Mouse (Mus musculus): ENCODE results near the gene Tspan15. TPM values are rescaled to one million over a fixed set of nuclear protein-coding genes. Genes with fewer than 3 reads are reported as not detected.

Gene Tspan15
- polyA plus RNA-seq, 1 experiment, result 177 TPM

GRCm38 (mm10) chr10:62236165-62236564 is 5.1 kb upstream of the Tspan15 start:
- no peak for DNase-seq
- WGBS, result 93% methylated on average over 6 of the region's 6 CpGs
- H3K4me3 ChIP-seq (replicated peaks; ENCODE audit: extremely low read depth, low read depth, low read length), result no peak overlapping the region
- H3K4me1 ChIP-seq (ENCODE audit: control insufficient read depth, insufficient read depth, low read length), result no peaks in the 10 kb centered on the region; the same call in 1 of the 2 replicates
- TF ChIP-seq POLR2A (IDR thresholded peaks at IDR 0.05; ENCODE audit: borderline replicate concordance, extremely low read depth, low read depth, low read length) (no peak), CTCF (IDR thresholded peaks at IDR 0.05; ENCODE audit: insufficient read depth, low read length) (no peak)

GRCm38 (mm10) chr10:62231811-62232210 is 760 bp upstream of the Tspan15 start:
- WGBS, result 70% methylated on average over 3 of the region's 3 CpGs
- no peak overlapping the region for H3K4me3 ChIP-seq (replicated peaks; ENCODE audit: extremely low read depth, low read depth, low read length)

GRCm38 (mm10) chr10:62231395-62231732 is 313 bp upstream of the Tspan15 start:
- H3K4me3 ChIP-seq (replicated peaks; ENCODE audit: extremely low read depth, low read depth, low read length), result peak overlapping the region; percentile 64
- no peak for TF ChIP-seq CTCF (IDR thresholded peaks at IDR 0.05; ENCODE audit: insufficient read depth, low read length)
- TF ChIP-seq POLR2A (IDR thresholded peaks at IDR 0.05; ENCODE audit: borderline replicate concordance, extremely low read depth, low read depth, low read length), result no peak
- DNase-seq, result no peak
- 4% methylated on average over 13 of the region's 13 CpGs for WGBS
- peaks cover 3% of the 10 kb centered on the region for H3K4me1 ChIP-seq (ENCODE audit: control insufficient read depth, insufficient read depth, low read length)

More at GRCm38 (mm10) chr10:62231811-62232210, 760 bp upstream of the Tspan15 start:
- H3K4me1 ChIP-seq (ENCODE audit: control insufficient read depth, insufficient read depth, low read length), result peaks cover 3% of the 10 kb centered on the region
- TF ChIP-seq POLR2A (IDR thresholded peaks at IDR 0.05; ENCODE audit: borderline replicate concordance, extremely low read depth, low read depth, low read length) (no peak), CTCF (IDR thresholded peaks at IDR 0.05; ENCODE audit: insufficient read depth, low read length) (no peak)
- DNase-seq, result no peak

- H3K4me1 ChIP-seq (ENCODE audit: control insufficient read depth, insufficient read depth, low read length), result peaks cover 6% of the 10 kb centered on the region
- 39% methylated on average over 6 of the region's 6 CpGs for WGBS
- DNase-seq, result no peak
- TF ChIP-seq POLR2A (IDR thresholded peaks at IDR 0.05; ENCODE audit: borderline replicate concordance, extremely low read depth, low read depth, low read length), result no peak
- H3K4me3 ChIP-seq (replicated peaks; ENCODE audit: extremely low read depth, low read depth, low read length), result no peak overlapping the region
Observed at GRCm38 (mm10) chr10:62228126-62228525, 2.9 kb downstream of the Tspan15 start.

- no peak for DNase-seq
- TF ChIP-seq CTCF (IDR thresholded peaks at IDR 0.05; ENCODE audit: insufficient read depth, low read length), result no peak
- TF ChIP-seq POLR2A (IDR thresholded peaks at IDR 0.05; ENCODE audit: borderline replicate concordance, extremely low read depth, low read depth, low read length), result no peak
- Histone ChIP-seq H3K4me3 (replicated peaks; ENCODE audit: extremely low read depth, low read depth, low read length) (no peak overlapping the region), H3K4me1 (ENCODE audit: control insufficient read depth, insufficient read depth, low read length) (peaks cover 11% of the 10 kb centered on the region)
- WGBS, result 70% methylated on average over 7 of the region's 7 CpGs
Observed at GRCm38 (mm10) chr10:62225839-62226238, 5.2 kb downstream of the Tspan15 start.

GRCm38 (mm10) chr10:62224231-62224630 is 6.8 kb downstream of the Tspan15 start:
- 43% methylated on average over 6 of the region's 6 CpGs for WGBS
- peaks cover 8% of the 10 kb centered on the region for H3K4me1 ChIP-seq (ENCODE audit: control insufficient read depth, insufficient read depth, low read length)
- TF ChIP-seq CTCF (IDR thresholded peaks at IDR 0.05; ENCODE audit: insufficient read depth, low read length), result no peak
- no peak for TF ChIP-seq POLR2A (IDR thresholded peaks at IDR 0.05; ENCODE audit: borderline replicate concordance, extremely low read depth, low read depth, low read length)
- no peak for DNase-seq
- H3K4me3 ChIP-seq (replicated peaks; ENCODE audit: extremely low read depth, low read depth, low read length), result no peak overlapping the region

GRCm38 (mm10) chr10:62222777-62223176 is 8.3 kb downstream of the Tspan15 start:
- WGBS, result 61% methylated on average over 17 of the region's 17 CpGs
- H3K4me1 ChIP-seq (ENCODE audit: control insufficient read depth, insufficient read depth, low read length), result peaks cover 20% of the 10 kb centered on the region
- no peak overlapping the region for H3K4me3 ChIP-seq (replicated peaks; ENCODE audit: extremely low read depth, low read depth, low read length)
- peak; percentile 51 for DNase-seq
- TF ChIP-seq POLR2A (IDR thresholded peaks at IDR 0.05; ENCODE audit: borderline replicate concordance, extremely low read depth, low read depth, low read length) (no peak), CTCF (IDR thresholded peaks at IDR 0.05; ENCODE audit: insufficient read depth, low read length) (no peak)

GRCm38 (mm10) chr10:62221647-62222046 is 9.4 kb downstream of the Tspan15 start:
- TF ChIP-seq POLR2A (IDR thresholded peaks at IDR 0.05; ENCODE audit: borderline replicate concordance, extremely low read depth, low read depth, low read length), result no peak
- no peak for TF ChIP-seq CTCF (IDR thresholded peaks at IDR 0.05; ENCODE audit: insufficient read depth, low read length)
- no peak overlapping the region for H3K4me3 ChIP-seq (replicated peaks; ENCODE audit: extremely low read depth, low read depth, low read length)
- DNase-seq, result no peak
- H3K4me1 ChIP-seq (ENCODE audit: control insufficient read depth, insufficient read depth, low read length), result peaks cover 20% of the 10 kb centered on the region
- 41% methylated on average over 2 of the region's 2 CpGs for WGBS

GRCm38 (mm10) chr10:62220732-62221514 is 10.1 kb downstream of the Tspan15 start:
- WGBS, result 70% methylated on average over 8 of the region's 8 CpGs
- no peak overlapping the region for H3K4me3 ChIP-seq (replicated peaks; ENCODE audit: extremely low read depth, low read depth, low read length)
- peaks cover 20% of the 10 kb centered on the region for H3K4me1 ChIP-seq (ENCODE audit: control insufficient read depth, insufficient read depth, low read length)
- DNase-seq, result no peak
- TF ChIP-seq POLR2A (IDR thresholded peaks at IDR 0.05; ENCODE audit: borderline replicate concordance, extremely low read depth, low read depth, low read length) (no peak), CTCF (IDR thresholded peaks at IDR 0.05; ENCODE audit: insufficient read depth, low read length) (no peak)

- Histone ChIP-seq H3K4me3 (replicated peaks; ENCODE audit: extremely low read depth, low read depth, low read length) (no peak overlapping the region), H3K4me1 (ENCODE audit: control insufficient read depth, insufficient read depth, low read length) (peaks cover 17% of the 10 kb centered on the region)
- no peak for DNase-seq
- TF ChIP-seq POLR2A (IDR thresholded peaks at IDR 0.05; ENCODE audit: borderline replicate concordance, extremely low read depth, low read depth, low read length) (no peak), CTCF (IDR thresholded peaks at IDR 0.05; ENCODE audit: insufficient read depth, low read length) (no peak)
- WGBS, result 33% methylated on average over 7 of the region's 7 CpGs
Observed at GRCm38 (mm10) chr10:62218789-62219172, 12.3 kb downstream of the Tspan15 start.

Data from lung, adult 2 months (tissue).